Mouse (Mus musculus): ENCODE results near the gene Atp10a. TPM values are rescaled to one million over a fixed set of nuclear protein-coding genes. Genes with fewer than 3 reads are reported as not detected.
A peak's percentile ranks its signal among the peaks of the same experiment; 100 is the strongest.

The Atp10a gene
- polyA plus RNA-seq, 1 experiment from 2014 or later, result 0.74 TPM

- H3K27ac ChIP-seq, result no peak overlapping the region
- H3K36me3 ChIP-seq, result no peaks in the 10 kb centered on the region
- no peaks in the 10 kb centered on the region for H3K9me3 ChIP-seq (replicated peaks)
- H3K4me3 ChIP-seq (replicated peaks), result peak overlapping the region; percentile 61
- peak overlapping the region; percentile 61 for H3K9ac ChIP-seq
- H3K4me2 ChIP-seq, result peak overlapping the region; percentile 74
- H3K4me1 ChIP-seq (replicated peaks), result no peaks in the 10 kb centered on the region
- DNase-seq (no peak), ATAC-seq (ENCODE audit: low read depth) (0 out of 2 replicates have a peak, but pooled peaks have one; percentile 13)
- peaks cover 21% of the 10 kb centered on the region for H3K27me3 ChIP-seq
- WGBS (ENCODE audit: insufficient replicate concordance), result 19% methylated on average over 14 of the region's 14 CpGs
These were observed 2.9 kb downstream of the Atp10a start for GRCm38 (mm10) chr7:58658790-58659405.

- H3K9ac ChIP-seq, result no peak overlapping the region
- H3K27ac ChIP-seq, result no peak overlapping the region
- H3K9me3 ChIP-seq (replicated peaks), result no peaks in the 10 kb centered on the region
- no peaks in the 10 kb centered on the region for H3K36me3 ChIP-seq
- no peak overlapping the region for H3K4me2 ChIP-seq
- DNase-seq, result no peak
- no peaks in the 10 kb centered on the region for H3K4me1 ChIP-seq (replicated peaks)
- no peak overlapping the region for H3K4me3 ChIP-seq (replicated peaks)
- H3K27me3 ChIP-seq, result peaks cover 21% of the 10 kb centered on the region
- ATAC-seq (ENCODE audit: low read depth), result no peak
These were observed 4.1 kb downstream of the Atp10a start for GRCm38 (mm10) chr7:58660046-58660445.

GRCm38 (mm10) chr7:58660665-58661064 is 4.7 kb downstream of the Atp10a start:
- DNase-seq (no peak), ATAC-seq (ENCODE audit: low read depth) (no peak)
- peaks cover 21% of the 10 kb centered on the region for H3K27me3 ChIP-seq
- H3K9me3 ChIP-seq (replicated peaks), result no peaks in the 10 kb centered on the region
- no peak overlapping the region for H3K4me2 ChIP-seq
- WGBS (ENCODE audit: insufficient replicate concordance), result 70% methylated on average over 5 of the region's 5 CpGs
- H3K9ac ChIP-seq, result no peak overlapping the region
- H3K4me3 ChIP-seq (replicated peaks), result no peak overlapping the region
- H3K27ac ChIP-seq, result no peak overlapping the region
- H3K4me1 ChIP-seq (replicated peaks), result no peaks in the 10 kb centered on the region
- no peaks in the 10 kb centered on the region for H3K36me3 ChIP-seq

GRCm38 (mm10) chr7:58661076-58661475 is 5.1 kb downstream of the Atp10a start:
- no peak overlapping the region for H3K27ac ChIP-seq
- H3K4me2 ChIP-seq, result no peak overlapping the region
- H3K27me3 ChIP-seq, result peaks cover 21% of the 10 kb centered on the region
- no peaks in the 10 kb centered on the region for H3K9me3 ChIP-seq (replicated peaks)
- ATAC-seq (ENCODE audit: low read depth) (no peak), DNase-seq (no peak)
- H3K36me3 ChIP-seq, result no peaks in the 10 kb centered on the region
- no peak overlapping the region for H3K9ac ChIP-seq
- no peak overlapping the region for H3K4me3 ChIP-seq (replicated peaks)
- H3K4me1 ChIP-seq (replicated peaks), result no peaks in the 10 kb centered on the region
- WGBS (ENCODE audit: insufficient replicate concordance), result 76% methylated on average over 7 of the region's 7 CpGs

- DNase-seq, result no peak
- 59% methylated on average over 1 of the region's 1 CpGs for WGBS (ENCODE audit: insufficient replicate concordance)
- H3K4me3 ChIP-seq (replicated peaks), result no peak overlapping the region
- H3K4me1 ChIP-seq (replicated peaks), result no peaks in the 10 kb centered on the region
- no peak overlapping the region for H3K9ac ChIP-seq
- H3K4me2 ChIP-seq, result no peak overlapping the region
- no peaks in the 10 kb centered on the region for H3K27me3 ChIP-seq
- H3K36me3 ChIP-seq, result no peaks in the 10 kb centered on the region
- ATAC-seq (ENCODE audit: low read depth), result no peak
- no peak overlapping the region for H3K27ac ChIP-seq
- no peaks in the 10 kb centered on the region for H3K9me3 ChIP-seq (replicated peaks)
These were observed 12.7 kb downstream of the Atp10a start for GRCm38 (mm10) chr7:58668617-58669016.

GRCm38 (mm10) chr7:58676075-58676474 is 20.1 kb downstream of the Atp10a start:
- Histone ChIP-seq H3K4me3 (replicated peaks) (no peak overlapping the region), H3K4me1 (replicated peaks) (0 out of 2 replicates have a peak, but pooled peaks cover 3% of the 10 kb centered on the region), H3K9me3 (replicated peaks) (no peaks in the 10 kb centered on the region), H3K9ac (no peak overlapping the region), H3K36me3 (no peaks in the 10 kb centered on the region), H3K4me2 (no peak overlapping the region), H3K27me3 (no peaks in the 10 kb centered on the region), H3K27ac (no peak overlapping the region)
- ATAC-seq (ENCODE audit: low read depth) (no peak), DNase-seq (no peak)
- 60% methylated on average over 3 of the region's 3 CpGs for WGBS (ENCODE audit: insufficient replicate concordance)

GRCm38 (mm10) chr7:58677111-58677805 is 21.3 kb downstream of the Atp10a start:
- WGBS (ENCODE audit: insufficient replicate concordance), result 10% methylated on average over 5 of the region's 5 CpGs
- peak overlapping the region; percentile 34; the same call in 1 of the 2 replicates for H3K27ac ChIP-seq
- H3K27me3 ChIP-seq, result no peaks in the 10 kb centered on the region
- H3K4me3 ChIP-seq (replicated peaks), result no peak overlapping the region
- no peaks in the 10 kb centered on the region for H3K9me3 ChIP-seq (replicated peaks)
- no peaks in the 10 kb centered on the region for H3K36me3 ChIP-seq
- H3K4me1 ChIP-seq (replicated peaks), result 0 out of 2 replicates have a peak, but pooled peaks cover 3% of the 10 kb centered on the region
- H3K9ac ChIP-seq, result no peak overlapping the region
- no peak overlapping the region for H3K4me2 ChIP-seq
- peak; percentile 23; the same call in 1 of the 2 replicates for ATAC-seq (ENCODE audit: low read depth)
- DNase-seq, result no peak

- no peak for ATAC-seq (ENCODE audit: low read depth)
- H3K36me3 ChIP-seq, result no peaks in the 10 kb centered on the region
- no peak overlapping the region for H3K4me2 ChIP-seq
- WGBS (ENCODE audit: insufficient replicate concordance), result 56% methylated on average over 1 of the region's 1 CpGs
- H3K9me3 ChIP-seq (replicated peaks), result no peaks in the 10 kb centered on the region
- H3K4me1 ChIP-seq (replicated peaks), result no peaks in the 10 kb centered on the region; the same call in 1 of the 2 replicates
- no peaks in the 10 kb centered on the region for H3K27me3 ChIP-seq
- no peak overlapping the region for H3K4me3 ChIP-seq (replicated peaks)
- H3K27ac ChIP-seq, result no peak overlapping the region
- DNase-seq, result no peak
- H3K9ac ChIP-seq, result no peak overlapping the region
These were observed 30.0 kb downstream of the Atp10a start for GRCm38 (mm10) chr7:58685967-58686366.

- H3K27ac ChIP-seq, result no peak overlapping the region
- 29% methylated on average over 5 of the region's 5 CpGs for WGBS (ENCODE audit: insufficient replicate concordance)
- no peak for DNase-seq
- no peak overlapping the region for H3K4me3 ChIP-seq (replicated peaks)
- no peaks in the 10 kb centered on the region; the same call in 1 of the 2 replicates for H3K4me1 ChIP-seq (replicated peaks)
- H3K36me3 ChIP-seq, result no peaks in the 10 kb centered on the region
- no peaks in the 10 kb centered on the region for H3K9me3 ChIP-seq (replicated peaks)
- no peak overlapping the region for H3K4me2 ChIP-seq
- ATAC-seq (ENCODE audit: low read depth), result peak; percentile 41; the same call in 1 of the 2 replicates
- H3K9ac ChIP-seq, result no peak overlapping the region
- H3K27me3 ChIP-seq, result no peaks in the 10 kb centered on the region
These were observed 30.6 kb downstream of the Atp10a start for GRCm38 (mm10) chr7:58686573-58686972.

GRCm38 (mm10) chr7:58686997-58687396 is 31.0 kb downstream of the Atp10a start:
- ATAC-seq (ENCODE audit: low read depth) (no peak), DNase-seq (no peak)
- Histone ChIP-seq H3K4me2 (no peak overlapping the region), H3K4me1 (replicated peaks) (no peaks in the 10 kb centered on the region; the same call in 1 of the 2 replicates), H3K27ac (no peak overlapping the region), H3K27me3 (no peaks in the 10 kb centered on the region), H3K9ac (no peak overlapping the region), H3K4me3 (replicated peaks) (no peak overlapping the region), H3K9me3 (replicated peaks) (no peaks in the 10 kb centered on the region), H3K36me3 (no peaks in the 10 kb centered on the region)
- WGBS (ENCODE audit: insufficient replicate concordance), result 74% methylated on average over 2 of the region's 2 CpGs

- WGBS (ENCODE audit: insufficient replicate concordance), result 58% methylated on average over 6 of the region's 6 CpGs
- H3K27ac ChIP-seq, result no peak overlapping the region
- no peak for DNase-seq
These were observed 34.3 kb downstream of the Atp10a start for GRCm38 (mm10) chr7:58690069-58690923.

More at GRCm38 (mm10) chr7:58690069-58690923, 34.3 kb downstream of the Atp10a start:
- no peak for ATAC-seq (ENCODE audit: low read depth)
- no peaks in the 10 kb centered on the region for H3K27me3 ChIP-seq
- H3K9ac ChIP-seq, result no peak overlapping the region
- H3K9me3 ChIP-seq (replicated peaks), result no peaks in the 10 kb centered on the region
- H3K4me3 ChIP-seq (replicated peaks), result no peak overlapping the region
- H3K36me3 ChIP-seq, result no peaks in the 10 kb centered on the region
- no peaks in the 10 kb centered on the region; the same call in 1 of the 2 replicates for H3K4me1 ChIP-seq (replicated peaks)
- no peak overlapping the region for H3K4me2 ChIP-seq
